Mouse (Mus musculus): Measurements from ENCODE around the gene Serpinf2.

The Serpinf2 gene

DNA sequence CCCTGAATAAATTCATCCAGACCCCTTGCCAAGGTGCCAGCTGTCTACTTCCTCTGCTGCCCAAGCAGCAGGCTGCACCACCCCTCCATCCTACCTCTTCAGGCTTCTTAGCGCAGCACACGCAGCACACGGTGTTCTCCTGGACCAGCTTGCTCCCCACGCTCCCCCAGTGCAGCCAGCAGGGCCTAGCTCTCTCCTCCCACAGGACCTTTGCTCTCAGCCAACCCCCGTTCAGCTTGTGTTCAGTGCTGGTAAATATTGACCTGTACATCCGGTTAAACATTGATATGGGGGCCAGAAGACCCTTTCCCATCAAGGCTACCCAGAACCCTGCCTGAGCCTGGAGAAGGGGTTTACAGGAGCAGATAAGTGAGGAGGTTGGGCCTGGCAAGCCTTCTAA, at the start of gene Serpinf2:
TSS of gene Serpinf2 (minus strand) at position 229 of the 400 bp plus-strand sequence.
- peak in 1 of 2 experiments; percentile 24 for DNase-seq

DNA sequence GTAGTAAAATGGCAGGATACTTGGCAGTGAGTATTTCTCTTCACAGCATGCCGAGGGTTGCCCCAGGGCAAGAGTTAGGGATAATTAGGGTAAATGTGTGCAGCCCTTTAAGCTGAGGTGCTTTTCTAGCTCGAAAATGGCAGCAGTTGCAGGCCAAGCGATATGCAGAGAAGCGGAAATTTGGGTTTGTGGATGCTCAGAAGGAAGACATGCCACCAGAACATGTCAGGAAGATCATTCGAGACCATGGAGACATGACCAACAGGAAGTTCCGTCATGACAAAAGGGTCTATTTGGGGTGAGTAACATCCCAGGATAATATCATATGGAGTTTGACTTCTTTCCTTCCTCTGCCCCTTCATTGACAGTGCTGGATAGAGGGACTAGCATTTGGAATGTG, 48.1 kb upstream of the Serpinf2 start:
- no peak for DNase-seq

DNA sequence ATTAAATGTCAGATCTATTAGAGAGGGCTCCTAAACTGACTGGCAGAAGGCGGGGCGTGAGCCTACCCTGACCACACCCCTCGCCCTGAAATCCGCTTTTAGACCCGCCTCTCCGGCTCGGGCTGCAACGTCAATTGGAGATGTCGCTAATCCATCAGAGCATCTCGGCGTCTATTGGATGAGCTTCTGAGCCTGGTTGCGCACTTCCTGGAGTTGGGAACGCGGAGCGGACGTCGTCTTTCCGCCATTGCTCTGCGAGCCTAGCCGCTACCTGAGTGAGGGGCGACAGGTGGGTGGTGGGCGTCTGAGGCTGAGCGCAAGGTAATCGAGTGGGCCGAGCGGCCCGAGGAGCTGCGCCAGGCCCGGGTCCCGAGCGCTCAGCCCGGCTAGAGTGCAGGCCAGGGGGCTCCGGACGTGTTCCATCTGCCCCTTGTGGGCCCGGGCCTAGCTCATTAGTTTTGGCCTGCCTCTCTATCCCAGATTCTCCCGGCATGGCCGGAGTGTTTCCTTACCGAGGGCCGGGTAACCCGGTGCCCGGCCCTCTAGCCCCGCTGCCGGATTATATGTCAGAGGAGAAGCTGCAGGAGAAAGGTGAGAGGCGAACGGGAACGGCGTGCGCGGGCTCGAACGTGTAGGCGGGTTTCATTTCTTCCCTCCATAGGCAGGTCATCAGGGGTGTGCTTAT, 47.4 kb upstream of the Serpinf2 start, which contains the start of gene Prpf8:
TSS of gene Prpf8 (plus strand) at position 216 of the 685 bp plus-strand sequence.
- peak; percentile 98 for DNase-seq

DNA sequence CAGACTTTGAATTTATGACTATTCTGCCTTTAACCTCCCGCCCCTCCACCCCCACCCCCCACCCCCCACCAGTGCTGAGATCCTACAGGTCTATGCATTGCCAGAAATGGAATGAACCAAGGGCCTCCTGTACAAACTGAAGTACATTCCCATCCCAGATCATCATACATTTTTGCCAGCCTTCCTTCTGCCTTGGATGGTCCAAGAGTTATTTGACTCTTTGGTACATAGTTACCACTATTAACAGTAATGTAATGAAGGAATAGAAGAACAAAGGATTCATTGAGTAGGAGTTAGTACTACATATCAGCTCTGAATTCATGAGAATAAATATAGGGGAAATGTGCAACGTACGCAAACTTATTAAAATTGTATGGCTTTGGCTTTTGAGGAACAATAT, 46.8 kb upstream of the Serpinf2 start:
- no peak for DNase-seq

DNA sequence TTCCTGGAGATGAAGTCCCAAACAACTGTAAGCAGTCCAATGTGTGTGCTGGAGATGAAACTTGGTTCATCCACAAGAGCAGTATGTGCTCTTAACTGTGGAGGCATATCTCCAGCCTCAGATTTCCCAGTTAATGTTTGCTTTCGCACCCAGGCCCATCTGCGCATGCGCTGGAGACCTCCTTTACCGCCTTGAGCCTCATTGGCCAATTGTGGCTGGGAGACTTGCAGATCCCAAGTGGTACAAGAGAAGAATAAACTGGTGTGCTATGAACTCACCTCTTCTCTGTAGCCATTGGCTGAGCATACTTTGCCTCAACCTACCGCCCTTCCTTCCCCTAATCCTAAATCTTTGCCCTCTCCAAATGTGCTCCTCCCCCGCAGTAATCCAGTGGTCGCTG, 34.0 kb upstream of the Serpinf2 start:
- no peak for DNase-seq

DNA sequence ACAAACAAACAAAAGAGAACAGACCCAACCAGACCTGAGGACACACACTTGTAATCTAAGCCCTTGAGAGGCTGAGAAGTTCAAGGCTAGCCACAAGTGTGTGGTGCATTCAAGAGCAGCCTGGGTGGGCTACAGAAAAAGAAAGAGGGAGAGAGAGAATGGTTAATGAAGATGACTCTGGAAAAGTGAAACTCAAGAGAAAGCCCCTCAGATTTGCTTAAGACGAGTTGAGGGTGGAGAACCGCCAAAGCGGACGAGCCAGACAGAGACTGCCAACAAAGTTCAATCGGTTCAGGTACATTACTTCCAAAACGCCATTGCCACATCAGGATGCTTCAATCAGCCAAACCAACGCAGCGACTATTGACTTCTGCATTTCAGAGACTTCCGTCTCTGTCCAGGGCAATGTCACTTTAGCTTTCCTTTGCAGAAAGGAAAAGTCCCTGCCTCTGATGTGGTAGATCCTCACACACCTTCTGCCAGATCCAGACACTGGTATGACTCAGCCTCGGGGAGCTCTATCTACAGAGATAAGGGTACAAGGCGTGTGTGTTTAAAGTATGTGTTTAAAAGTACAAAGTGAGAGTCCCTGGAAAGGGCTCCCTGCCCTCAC, 33.2 kb upstream of the Serpinf2 start:
- DNase-seq = no peak

DNA sequence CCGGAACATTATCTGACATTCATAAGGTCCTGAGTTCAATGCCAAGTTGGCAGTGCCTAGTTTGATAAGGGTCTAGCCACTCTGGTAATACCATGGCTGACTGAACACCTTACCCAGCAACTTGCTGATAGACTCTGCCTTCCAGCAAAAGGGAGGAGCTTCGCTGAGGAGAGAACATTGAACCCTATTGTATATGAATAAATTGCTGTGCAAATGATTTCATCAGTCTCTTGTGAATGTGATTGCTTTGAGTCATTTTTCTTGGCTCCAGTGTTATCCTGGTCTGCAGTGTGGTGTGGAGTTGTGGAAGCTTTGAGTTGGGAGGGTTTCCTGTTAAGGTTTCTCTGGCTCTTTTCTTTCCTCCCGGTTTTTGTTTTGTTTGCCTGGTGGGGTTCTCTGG, 31.3 kb upstream of the Serpinf2 start:
- DNase-seq = no peak

DNA sequence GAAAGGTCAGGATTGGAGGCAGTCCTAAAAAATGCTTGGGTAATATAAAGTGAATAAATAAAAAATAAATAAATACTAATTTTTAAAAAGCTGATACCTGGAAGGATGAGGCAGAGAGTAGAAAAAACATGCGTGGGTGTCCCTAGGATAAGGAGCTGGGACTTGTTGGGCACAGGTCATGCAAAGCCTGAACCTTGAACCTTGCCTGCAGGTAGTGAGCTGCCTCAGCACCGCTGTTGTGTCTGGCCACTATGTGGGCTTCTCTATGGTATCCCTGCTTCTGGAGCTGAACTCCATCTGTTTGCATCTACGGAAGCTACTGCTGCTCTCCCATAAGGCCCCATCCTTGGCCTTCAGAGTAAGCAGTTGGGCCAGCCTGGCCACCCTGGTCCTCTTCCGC, 29.9 kb upstream of the Serpinf2 start:
- no peak for DNase-seq

DNA sequence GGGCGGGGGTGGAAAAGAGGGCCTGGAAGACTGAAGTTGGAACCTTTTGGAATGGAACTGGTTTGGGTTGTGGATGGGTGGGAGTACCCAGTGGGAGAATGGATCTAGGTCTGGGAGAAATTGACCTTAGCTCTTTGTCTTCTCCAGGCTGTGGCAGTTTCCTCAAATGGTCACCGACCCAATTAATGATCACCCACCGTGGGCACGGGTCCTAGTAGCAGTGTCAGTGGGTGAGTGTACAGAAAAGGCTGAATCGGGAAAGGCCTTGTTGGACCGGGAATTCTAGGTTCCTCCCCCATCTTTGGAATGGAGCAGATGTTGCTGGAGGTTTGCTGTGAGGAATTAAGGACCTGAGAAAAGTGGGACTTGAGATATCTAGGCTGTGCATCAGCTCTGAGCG, 29.0 kb upstream of the Serpinf2 start:
- DNase-seq = no peak

DNA sequence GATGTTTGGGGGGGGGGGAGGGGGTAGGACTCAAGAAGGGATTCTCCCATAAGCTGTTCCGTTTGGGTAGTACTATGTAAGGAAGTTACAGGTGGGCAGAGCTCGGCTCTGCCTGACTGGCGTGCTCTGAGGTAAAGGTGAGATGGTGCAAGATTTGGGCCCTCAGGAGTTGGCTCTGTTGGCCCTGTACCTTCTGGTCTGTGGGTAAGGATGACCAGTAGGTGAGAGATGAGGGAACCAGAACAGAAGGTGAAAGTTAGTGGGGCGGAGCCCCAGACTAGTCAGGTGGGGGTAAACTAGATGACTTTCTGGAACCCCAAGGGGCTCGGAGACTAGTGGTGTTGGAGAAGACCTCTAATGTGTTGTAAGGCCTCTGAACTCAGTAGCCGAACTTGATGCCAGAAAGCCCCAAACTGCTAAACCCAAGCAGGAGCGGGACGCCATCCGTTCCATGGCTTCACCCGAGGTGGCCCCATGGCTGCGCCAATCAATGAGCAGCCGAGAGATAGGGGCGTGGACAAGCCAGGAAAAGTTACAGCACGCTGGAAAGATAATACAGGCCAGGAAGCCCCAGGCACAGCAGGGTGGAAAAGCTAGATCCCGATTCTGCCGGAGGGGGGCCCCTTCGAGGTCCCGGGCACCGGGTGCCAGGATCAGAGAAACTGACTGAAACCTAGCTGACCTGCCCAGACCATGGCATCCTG, 28.3 kb upstream of the Serpinf2 start:
- DNase-seq = no peak

DNA sequence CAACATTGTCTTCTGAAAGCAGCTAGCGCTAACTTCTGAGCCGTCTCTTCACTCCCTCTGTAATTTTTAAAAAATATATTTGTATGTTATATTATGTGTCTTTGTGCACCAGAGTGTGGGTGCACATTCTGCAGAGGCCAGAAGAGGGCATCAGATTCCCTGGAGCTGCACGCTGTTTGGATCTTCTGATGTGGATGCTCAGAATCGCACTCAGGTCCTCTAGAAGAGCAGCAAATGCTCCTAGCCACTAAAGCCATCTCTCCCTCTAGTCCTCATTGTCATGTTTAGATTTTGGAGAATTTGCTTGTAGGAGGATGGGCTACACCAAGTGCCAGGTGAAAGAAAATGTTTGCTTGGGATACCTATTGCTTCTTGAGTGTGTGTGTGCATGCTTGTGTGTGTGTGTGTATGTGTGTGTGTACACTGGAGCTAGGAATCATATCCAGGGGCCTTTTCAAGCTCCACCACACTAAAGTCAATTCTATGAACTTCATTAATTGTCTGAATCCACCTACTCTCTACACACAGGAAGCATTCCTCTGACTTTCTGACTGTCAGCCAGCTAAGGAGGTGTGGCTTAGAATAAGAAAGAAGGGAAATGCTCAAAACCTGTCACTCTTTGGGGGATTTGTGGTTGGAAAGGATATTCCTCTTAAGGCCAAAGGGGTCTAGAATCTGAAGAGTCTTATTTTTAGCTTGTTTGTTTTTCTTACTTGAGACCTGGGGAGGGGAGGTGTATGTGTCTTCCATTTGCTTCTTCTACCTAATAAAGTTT, 27.5 kb upstream of the Serpinf2 start:
- DNase-seq = no peak

DNA sequence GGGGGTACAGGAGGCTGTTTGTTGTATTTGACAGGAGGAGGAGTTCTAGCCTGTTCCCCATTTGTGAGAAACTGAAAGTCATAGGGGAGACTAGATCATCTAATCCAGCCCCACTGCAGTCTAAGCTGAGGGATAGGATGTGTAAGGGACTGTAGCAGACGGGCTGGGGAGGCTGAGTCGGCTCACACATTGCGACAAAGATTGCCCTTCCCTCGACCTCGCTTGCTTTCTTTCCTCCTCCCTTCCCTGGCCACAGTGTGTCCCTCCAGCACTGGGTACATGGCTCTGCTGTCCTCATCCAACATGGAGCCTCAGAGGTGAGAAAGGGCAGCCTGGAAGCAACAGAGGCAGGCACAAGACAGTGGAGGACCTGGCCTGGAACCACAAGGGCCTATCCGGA, 25.7 kb upstream of the Serpinf2 start:
- DNase-seq = no peak

DNA sequence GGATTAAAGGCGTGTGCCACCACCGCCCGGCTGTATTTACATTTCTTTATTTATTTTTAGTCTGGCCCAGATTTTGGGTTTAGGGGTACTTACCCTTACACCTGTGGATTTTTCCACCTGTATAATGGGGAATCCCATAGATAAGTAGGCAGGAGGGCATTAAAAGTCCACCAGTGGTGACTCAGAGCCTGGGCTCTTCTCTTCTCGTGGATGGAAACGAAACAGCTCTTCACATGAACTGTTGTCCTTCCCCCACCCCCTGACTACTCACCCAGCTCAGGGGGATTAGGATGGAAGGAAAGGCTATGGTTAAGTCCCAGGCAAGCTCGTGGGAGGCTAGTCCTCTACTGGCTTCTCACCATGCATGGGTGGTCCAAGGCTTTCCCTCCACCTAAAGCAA, 25.0 kb upstream of the Serpinf2 start:
- no peak for DNase-seq

DNA sequence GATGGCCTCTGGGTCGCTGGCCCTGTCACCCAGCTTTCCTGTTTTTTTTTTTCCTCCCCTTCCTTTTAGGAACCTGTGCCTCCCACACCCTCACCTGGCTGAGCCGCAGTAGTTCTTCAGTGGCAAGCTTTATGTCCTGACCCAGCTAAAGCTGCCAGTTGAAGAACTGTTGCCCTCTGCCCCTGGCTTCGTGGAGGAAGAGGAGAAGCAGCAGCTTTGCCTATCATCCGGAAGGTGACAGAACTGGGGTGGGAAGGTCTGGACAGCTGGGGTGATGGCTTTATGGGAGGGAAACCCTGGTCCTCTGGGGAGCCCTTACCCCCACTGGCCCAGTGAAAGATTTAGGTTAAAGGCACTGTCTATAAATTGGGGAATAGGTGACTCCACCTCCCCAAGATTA, 24.2 kb upstream of the Serpinf2 start:
- no peak for DNase-seq

DNA sequence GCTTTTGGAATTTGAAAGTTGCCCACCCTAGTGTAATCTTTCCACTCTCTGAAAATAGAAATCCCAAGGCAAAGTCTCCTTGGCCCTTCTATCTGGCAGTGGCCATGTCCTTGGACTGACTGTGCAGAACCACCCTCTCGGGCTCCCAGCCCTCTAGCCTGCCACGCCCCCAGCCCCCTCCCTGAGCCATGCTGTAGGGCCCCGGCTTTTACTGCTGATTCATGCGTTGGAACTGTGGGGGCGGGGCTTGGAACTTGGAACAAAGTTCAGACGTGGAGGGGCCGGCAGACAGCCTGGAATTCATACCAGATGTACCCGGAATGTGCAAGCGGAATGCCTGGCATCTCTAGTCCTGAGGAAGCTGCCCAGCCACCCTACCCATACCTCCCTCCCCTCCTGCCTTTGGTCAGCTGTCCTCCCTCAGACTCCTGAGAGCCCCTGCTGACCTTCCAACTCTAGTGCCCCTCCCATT, 23.5 kb upstream of the Serpinf2 start:
- peak; percentile 50 to 74 for DNase-seq

DNA sequence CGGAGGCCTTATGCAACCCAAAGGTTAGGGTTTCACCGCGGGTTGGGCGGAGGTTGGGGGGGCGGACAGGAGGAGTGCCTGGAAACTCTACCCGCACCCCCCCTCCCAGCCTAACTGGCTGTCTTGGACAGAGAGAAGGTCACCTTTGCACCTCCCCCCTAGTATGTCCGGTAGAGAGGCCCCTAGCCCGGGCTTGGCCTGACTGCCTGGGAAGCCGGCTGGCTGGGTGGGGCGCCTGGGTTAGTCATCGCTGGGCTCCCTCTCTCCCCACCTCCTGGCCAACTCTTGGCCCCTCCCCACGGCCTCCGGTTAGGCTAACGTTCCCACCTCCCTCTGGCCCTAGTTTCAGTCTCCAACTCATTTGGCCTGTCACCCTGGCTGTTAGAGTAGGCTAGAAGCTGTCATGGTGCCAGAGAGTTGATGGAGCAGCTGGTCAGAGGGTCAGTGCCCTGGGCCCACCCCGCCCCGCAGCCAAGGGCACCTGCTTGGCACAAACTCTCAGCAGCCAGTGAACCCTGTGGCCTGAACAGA, 22.9 kb upstream of the Serpinf2 start:
- peak; percentile 56 to 72 for DNase-seq

DNA sequence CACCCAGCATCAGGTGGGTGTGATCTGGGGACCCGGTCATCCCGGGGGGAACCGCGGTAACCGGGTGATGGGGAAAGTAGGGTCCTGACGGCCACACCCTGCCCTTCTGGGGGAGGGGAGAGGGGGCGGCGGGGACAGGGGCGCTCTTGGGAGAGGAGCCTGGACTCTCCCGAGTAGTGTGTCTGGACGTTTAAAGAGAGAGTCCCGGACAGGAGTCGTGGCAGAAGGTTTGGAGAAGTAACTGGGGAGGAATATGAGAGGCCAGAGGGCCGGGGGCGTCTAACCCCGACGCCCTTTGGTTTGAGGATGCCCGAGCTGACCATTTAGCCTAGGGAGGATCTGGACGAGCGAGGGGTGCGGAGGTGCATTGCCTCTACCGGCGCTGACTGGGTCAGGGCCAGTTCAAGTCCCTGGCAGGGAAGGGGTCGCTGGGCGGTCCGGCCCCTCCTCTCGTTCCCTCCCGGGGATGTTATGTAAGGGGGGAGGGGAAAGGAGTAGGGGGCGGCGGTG, 22.4 kb upstream of the Serpinf2 start:
- DNase-seq = no peak

DNA sequence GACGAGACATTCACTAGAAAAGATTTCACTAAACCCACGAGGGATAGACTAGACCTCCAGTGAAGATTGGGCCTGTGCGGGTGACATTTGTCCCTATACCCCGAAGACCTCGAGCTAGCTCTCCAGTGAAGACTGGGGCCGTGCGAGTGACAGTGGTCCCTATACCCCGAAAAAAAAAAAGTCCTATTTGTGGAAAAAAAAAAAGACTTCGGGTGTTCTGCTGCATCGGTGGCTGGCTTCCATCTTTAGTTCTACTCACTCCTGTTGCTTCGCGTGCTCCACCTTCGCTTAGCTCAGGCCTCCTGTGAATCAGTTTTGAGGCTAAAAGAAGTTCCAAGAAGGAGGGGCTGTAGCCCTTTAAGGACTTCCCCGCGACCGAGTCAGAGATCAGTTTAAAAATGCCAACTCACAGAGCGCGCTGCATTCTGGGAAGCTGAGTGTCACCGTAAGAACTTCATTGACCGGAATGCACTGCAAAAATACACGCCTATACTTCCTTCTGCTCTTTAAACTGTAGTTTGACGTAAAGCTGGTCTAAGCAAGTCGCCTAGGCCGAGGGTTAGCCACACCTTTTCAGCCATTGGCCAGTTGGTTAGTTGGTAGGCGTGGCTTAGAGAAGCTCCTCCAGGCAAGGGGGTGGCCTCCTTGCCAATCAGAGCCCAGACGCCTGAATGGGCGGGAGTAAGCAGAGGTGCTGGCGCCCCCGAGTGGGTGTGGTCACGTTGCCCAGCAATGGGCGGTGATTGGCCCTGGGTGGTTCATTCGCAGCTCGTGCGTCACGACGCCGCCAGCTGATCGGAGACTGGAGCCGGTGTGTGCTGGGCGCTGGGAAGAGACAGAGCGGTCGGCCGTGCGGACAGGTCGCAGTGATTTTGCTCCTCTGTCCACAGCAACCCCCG, 21.7 kb upstream of the Serpinf2 start, which contains the start of gene Tlcd2:
TSS of gene Tlcd2 (plus strand) at position 872 of the 899 bp plus-strand sequence.
- DNase-seq = peak; percentile 99

DNA sequence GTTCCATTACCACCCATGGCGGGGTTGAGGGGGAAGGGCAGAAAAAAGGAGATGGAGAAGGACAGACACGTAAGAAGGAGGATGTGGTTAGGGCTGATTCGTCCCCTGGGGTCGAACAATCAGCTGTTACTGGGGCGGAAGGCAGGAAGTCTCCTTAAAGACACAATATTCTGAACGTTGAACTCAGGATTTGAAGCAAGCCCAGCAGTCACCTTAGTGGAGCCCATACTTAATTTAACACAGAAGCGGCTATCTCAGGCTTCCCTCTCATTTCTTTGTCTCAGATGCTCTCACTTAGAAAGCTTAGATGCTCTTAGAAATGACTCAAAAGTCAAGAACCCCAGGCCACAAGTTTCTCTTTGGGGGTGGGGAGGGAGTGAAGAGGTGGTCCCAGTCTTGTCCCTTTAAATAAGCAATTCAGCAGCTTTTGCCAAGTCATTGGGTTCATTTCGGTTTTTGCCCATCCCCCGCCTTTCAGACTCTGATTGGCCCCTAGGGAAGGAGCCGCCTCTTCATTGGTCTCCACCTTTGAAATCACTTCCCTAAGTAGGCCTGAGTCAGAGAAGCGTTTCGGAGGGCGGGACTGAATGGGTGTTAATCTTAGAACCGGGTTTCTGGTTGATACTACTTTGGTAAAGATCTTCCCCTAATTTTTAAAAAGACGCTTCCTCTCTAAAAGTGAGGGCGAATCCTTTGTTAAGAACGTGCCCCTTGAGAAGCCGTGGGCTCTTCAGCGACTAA, 20.9 kb upstream of the Serpinf2 start:
- DNase-seq = peak; percentile 92 to 93

DNA sequence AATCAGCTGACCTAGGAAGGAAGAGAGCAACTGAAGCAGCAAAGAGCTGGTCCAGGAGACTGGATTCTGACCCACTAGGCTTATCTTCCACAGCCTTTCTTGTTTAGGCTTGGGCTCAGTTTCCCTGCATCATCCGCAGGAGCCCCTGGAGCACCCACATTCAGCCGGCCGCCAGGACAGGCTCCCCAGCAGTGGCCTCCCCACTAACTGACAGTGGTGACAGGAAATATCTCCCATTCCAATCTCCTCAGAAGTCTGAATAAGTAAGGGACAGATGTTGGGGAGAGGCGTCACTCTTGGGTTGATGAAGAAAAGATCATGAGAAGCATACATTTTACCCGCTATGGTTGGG, 20.3 kb upstream of the Serpinf2 start:
- DNase-seq = no peak

Measured in cerebellum, postnatal 14 days (tissue).